Mouse (Mus musculus) lung, embryonic 14.5 days (tissue): Measurements from ENCODE around the gene Rfx1. TPM values are rescaled to one million over a fixed set of nuclear protein-coding genes. Genes with fewer than 3 reads are reported as not detected.

Experiments used
- ATAC-seq: fragments of 200-750 bp; cut with Nextera tagmentation; 2 replicates; pipeline ENCODE4 v1.8.0; 2017; ENCODE audit warnings: mild to moderate bottlenecking, moderate TSS enrichment, moderate library complexity; ENCODE audit not compliant: insufficient read depth
- DNase-seq: peaks from one replicate; pipeline ENCODE4 v3.0.0-alpha.2; 2015
- H3K27ac ChIP-seq: fragments of 300-500 bp; sonication (generic); 2 replicates; pipeline ENCODE4 v1.5.1; 2014; ENCODE audit warnings: low read depth, mild to moderate bottlenecking, moderate library complexity
- H3K27me3 ChIP-seq: fragments of 300-500 bp; sonication (generic); 2 replicates; pipeline ENCODE4 v1.6.1; 2014; ENCODE audit warnings: low read length, control low read depth; ENCODE audit not compliant: insufficient read depth
- H3K36me3 ChIP-seq: fragments of 300-500 bp; sonication (generic); 2 replicates; pipeline ENCODE4 v1.6.1; 2014; ENCODE audit warnings: control low read depth; ENCODE audit not compliant: insufficient read depth
- H3K4me1 ChIP-seq: fragments of 300-500 bp; sonication (generic); 2 replicates; pipeline ENCODE4 v1.6.1; 2014; ENCODE audit warnings: antibody characterized with exemption, control low read depth; ENCODE audit not compliant: insufficient read depth
- H3K4me2 ChIP-seq: fragments of 300-500 bp; sonication (generic); 2 replicates; pipeline ENCODE4 v1.6.1; 2014; ENCODE audit warnings: mild to moderate bottlenecking
- H3K4me3 ChIP-seq: fragments of 300-500 bp; sonication (generic); 2 replicates; pipeline ENCODE4 v1.5.1; 2014; ENCODE audit warnings: low read depth, low read length
- H3K9ac ChIP-seq: fragments of 300-500 bp; sonication (generic); 2 replicates; pipeline ENCODE4 v1.6.1; 2014
- H3K9me3 ChIP-seq: fragments of 300-500 bp; sonication (generic); 2 replicates; pipeline ENCODE4 v1.6.1; 2016; ENCODE audit warnings: low read depth, low read length, control low read depth
- CTCF ChIP-seq: IDR thresholded peaks from 2 replicates; pipeline ENCODE4 v1.5.1; 2016; ENCODE audit warnings: antibody characterized with exemption, low read depth
- WGBS: fragments of 180-500 bp; shearing (Covaris S2); extraction: QIAGEN DNeasy Blood & Tissue Kit; methylation state at CpG from one replicate; pipeline ENCODE4 v1.1.7; 2014; 5-methylcytosine and 5-hydroxymethylcytosine counted together
- polyA plus RNA-seq: library from polyadenylated mRNA; unstranded; fragments of >200 nt; fragmentation: Nextera tagmentation; extraction: Ambion mirVana; gene quantifications from 2 replicates; pipeline ENCODE4 v1.2.1, GENCODE M21; 2014

Gene Rfx1
- polyA plus RNA-seq, 1 experiment from 2014 or later = 13.3 TPM

GRCm38 (mm10) chr8:84087821-84088220 is 21.2 kb downstream of the Rfx1 start:
- DNase-seq = no peak
- Histone ChIP-seq H3K4me2 (no peak overlapping the region), H3K27me3 (no peaks in the 10 kb centered on the region), H3K9me3 (no peaks in the 10 kb centered on the region), H3K4me1 (no peaks in the 10 kb centered on the region), H3K4me3 (no peak overlapping the region), H3K36me3 (peaks cover 82% of the 10 kb centered on the region), H3K9ac (no peak overlapping the region), H3K27ac (no peak overlapping the region)
- 94% methylated on average over 14 of the region's 14 CpGs for WGBS
- no peak for TF ChIP-seq CTCF
- no peak for ATAC-seq

- Histone ChIP-seq H3K27me3 (no peaks in the 10 kb centered on the region), H3K4me3 (no peak overlapping the region), H3K36me3 (peaks cover 80% of the 10 kb centered on the region), H3K4me2 (no peak overlapping the region), H3K9ac (no peak overlapping the region), H3K9me3 (no peaks in the 10 kb centered on the region), H3K4me1 (no peaks in the 10 kb centered on the region), H3K27ac (no peak overlapping the region)
- ATAC-seq (no peak), DNase-seq (no peak)
- no peak for TF ChIP-seq CTCF
- WGBS = 60% methylated on average over 9 of the region's 9 CpGs
Observed at GRCm38 (mm10) chr8:84089277-84089676, 22.6 kb downstream of the Rfx1 start.

DNA sequence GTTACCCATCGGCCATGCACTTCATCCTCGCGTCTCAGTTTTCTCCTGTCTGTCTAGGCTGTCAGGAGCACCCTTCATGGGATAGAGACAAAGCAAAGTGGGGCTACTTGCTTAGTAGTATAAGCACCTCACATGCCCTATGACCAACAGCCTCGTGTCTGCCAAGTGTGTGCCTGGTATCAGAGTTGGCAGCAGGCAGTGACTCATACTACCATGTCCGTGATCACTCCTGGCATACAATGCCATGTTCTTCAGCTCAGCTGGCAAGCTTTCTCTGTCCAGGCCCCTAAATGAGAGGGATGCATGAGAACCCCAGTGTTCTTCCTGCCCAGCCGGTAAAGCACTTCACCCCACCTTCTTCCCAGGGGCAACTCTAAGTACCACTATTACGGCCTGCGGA is 24.0 kb downstream of the Rfx1 start:
- 88% methylated on average over 8 of the region's 8 CpGs for WGBS
- Histone ChIP-seq H3K9ac (no peak overlapping the region), H3K27ac (no peak overlapping the region), H3K36me3 (peaks cover 84% of the 10 kb centered on the region), H3K4me3 (no peak overlapping the region), H3K4me1 (no peaks in the 10 kb centered on the region), H3K4me2 (no peak overlapping the region), H3K27me3 (no peaks in the 10 kb centered on the region), H3K9me3 (no peaks in the 10 kb centered on the region)
- ATAC-seq = no peak
- no peak for TF ChIP-seq CTCF
- no peak for DNase-seq

DNA sequence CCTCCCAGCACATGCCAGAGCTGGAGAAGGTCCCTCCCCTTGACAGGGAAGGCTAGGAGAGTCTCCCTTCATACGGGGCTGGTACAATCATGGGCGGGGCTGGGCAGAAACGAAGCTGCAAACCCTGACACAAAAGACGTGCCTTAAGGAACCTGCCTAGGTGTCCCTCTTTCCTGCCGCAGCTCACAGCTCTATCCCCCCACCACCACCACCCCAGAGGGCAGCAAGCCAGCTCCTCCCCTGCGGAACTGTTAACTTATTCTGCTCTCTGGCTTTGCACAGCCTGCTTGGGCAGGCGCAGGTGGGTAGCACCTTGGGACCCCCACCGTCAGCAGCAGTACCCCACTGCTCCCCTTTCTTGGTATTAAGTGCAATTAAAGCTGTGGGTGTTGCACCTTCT is 29.4 kb downstream of the Rfx1 start:
- no peaks in the 10 kb centered on the region for H3K9me3 ChIP-seq
- TF ChIP-seq CTCF = no peak
- no peaks in the 10 kb centered on the region for H3K4me1 ChIP-seq
- no peak overlapping the region for H3K27ac ChIP-seq
- ATAC-seq (no peak; the same call in 1 of the 2 replicates), DNase-seq (no peak)
- H3K4me2 ChIP-seq = no peak overlapping the region
- H3K9ac ChIP-seq = no peak overlapping the region
- H3K4me3 ChIP-seq = no peak overlapping the region
- H3K27me3 ChIP-seq = no peaks in the 10 kb centered on the region
- WGBS = 61% methylated on average over 8 of the region's 8 CpGs
- peaks cover 91% of the 10 kb centered on the region for H3K36me3 ChIP-seq

DNA sequence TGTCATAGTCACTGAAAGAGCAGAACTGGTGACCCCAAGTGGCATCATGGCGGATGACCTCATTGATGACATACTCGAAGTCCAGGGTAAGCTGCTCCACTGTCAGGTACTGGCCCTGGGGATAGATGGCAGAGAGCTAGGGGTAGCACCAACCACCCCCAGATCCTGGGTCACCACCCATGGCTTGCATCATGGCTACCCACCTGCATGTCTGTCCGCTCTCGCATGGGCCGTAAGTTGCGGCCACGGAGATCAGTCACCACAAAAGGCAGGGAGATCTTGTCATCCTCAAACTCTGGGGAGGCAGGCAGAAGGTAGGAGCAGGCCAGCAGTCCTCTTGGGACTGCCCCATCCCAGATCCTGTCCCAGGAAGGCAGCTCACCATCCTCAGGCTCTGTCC is 31.7 kb downstream of the Rfx1 start:
- TF ChIP-seq CTCF = no peak
- 93% methylated on average over 7 of the region's 7 CpGs for WGBS

GRCm38 (mm10) chr8:84101476-84102270 is 35.0 kb downstream of the Rfx1 start:
- Histone ChIP-seq H3K27me3 (no peaks in the 10 kb centered on the region), H3K4me3 (no peak overlapping the region), H3K36me3 (peaks cover 60% of the 10 kb centered on the region), H3K4me1 (peaks cover 7% of the 10 kb centered on the region), H3K9ac (no peak overlapping the region), H3K9me3 (no peaks in the 10 kb centered on the region), H3K27ac (no peak overlapping the region), H3K4me2 (no peak overlapping the region)
- DNase-seq = no peak
- 90% methylated on average over 25 of the region's 25 CpGs for WGBS
- ATAC-seq = no peak
- TF ChIP-seq CTCF = no peak

More for the DNA sequence above, 31.7 kb downstream of the Rfx1 start:
- Histone ChIP-seq H3K27ac (no peak overlapping the region), H3K27me3 (no peaks in the 10 kb centered on the region), H3K4me3 (no peak overlapping the region), H3K4me2 (no peak overlapping the region), H3K9ac (no peak overlapping the region), H3K4me1 (peaks cover 4% of the 10 kb centered on the region), H3K36me3 (peaks cover 90% of the 10 kb centered on the region), H3K9me3 (no peaks in the 10 kb centered on the region)
- ATAC-seq = no peak
- no peak for DNase-seq

DNA sequence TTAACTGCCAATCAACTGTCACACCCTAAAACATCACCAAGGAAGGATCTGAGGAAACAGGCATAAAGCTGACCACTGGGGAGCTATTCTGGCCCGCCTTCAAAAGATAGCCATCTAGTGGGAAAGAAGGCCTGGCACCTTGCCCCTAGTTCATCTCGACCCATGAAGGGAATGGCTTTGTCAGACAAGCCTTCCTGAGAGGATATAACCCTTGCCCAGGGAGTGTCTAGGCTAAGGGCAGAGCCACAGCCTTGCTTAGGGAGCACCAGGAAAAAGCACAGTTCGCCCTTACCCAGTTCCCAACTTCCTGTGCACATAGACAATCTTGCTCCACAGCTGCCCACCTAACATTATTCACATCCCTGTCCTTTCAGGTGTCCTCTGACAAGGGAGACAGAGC is 37.0 kb downstream of the Rfx1 start:
- H3K9me3 ChIP-seq = no peaks in the 10 kb centered on the region
- no peak overlapping the region for H3K27ac ChIP-seq
- H3K4me3 ChIP-seq = peak overlapping the region; percentile 66
- H3K27me3 ChIP-seq = no peaks in the 10 kb centered on the region
- H3K9ac ChIP-seq = peak overlapping the region; percentile 77
- peak overlapping the region; percentile 71 for H3K4me2 ChIP-seq
- peaks cover 41% of the 10 kb centered on the region for H3K36me3 ChIP-seq
- 42% methylated on average over 3 of the region's 3 CpGs for WGBS
- no peak for TF ChIP-seq CTCF
- ATAC-seq (no peak), DNase-seq (no peak)
- H3K4me1 ChIP-seq = peaks cover 7% of the 10 kb centered on the region
